ENCODE assay signal across 9 mouse cellular contexts in the genomic region with DNA sequence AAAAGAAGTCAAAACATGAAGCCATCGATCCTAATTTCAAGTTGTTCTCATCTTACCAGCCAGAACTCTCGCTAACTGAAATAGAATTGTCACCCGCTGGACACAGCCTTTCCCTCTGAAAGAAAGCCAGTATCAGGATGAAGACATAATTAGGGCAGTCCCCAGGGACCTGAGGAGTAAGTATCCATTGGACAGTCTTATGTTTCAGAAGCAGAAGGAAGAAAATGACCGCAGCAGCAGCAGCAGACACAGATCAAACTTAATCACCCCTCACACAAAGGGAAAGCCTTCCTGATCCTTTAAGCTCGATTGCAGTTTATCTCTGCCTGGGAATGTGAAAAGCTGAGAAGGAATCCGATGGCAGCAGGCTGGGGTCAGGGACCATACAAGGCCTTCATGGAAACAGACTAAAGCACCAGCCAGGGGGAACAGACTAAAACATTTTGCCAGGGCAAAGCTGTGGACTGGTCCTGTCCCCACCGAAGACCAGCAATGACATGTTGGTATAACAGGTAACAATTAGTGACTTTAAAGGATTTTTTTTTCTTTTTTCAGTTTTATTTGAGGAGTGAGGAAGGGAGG. TPM values are rescaled to one million over a fixed set of nuclear protein-coding genes. Genes with fewer than 3 reads are reported as not detected.
A peak's percentile ranks its signal among the peaks of the same experiment; 100 is the strongest.
DNase-seq lines count a peak whose midpoint lies in the region; ATAC-seq and TF ChIP-seq lines count a peak whose summit lies in the region.
"Had no signal": no experiment of that assay in that cellular context is flagged by ENCODE, and none has a peak within 500 bp of the region (broad histone marks: within the 10 kb centered on the region; RNA-seq: fewer than 3 reads in every experiment).

No protein-coding gene starts in this region.

- peaks cover 76% of the 10 kb centered on the region for H3K4me1 ChIP-seq in heart, embryonic 13.5 days
- peaks cover 32% of the 10 kb centered on the region for H3K4me1 ChIP-seq in embryonic facial prominence, embryonic 10.5 days
- H3K4me1 ChIP-seq in midbrain, embryonic 12.5 days = 0 out of 2 replicates have a peak, but pooled peaks cover 3% of the 10 kb centered on the region
- H3K4me1 ChIP-seq in cerebellum, adult 2 months (ENCODE audit: control insufficient read depth, insufficient read depth, low read length) = no peaks in the 10 kb centered on the region

- DNase-seq in heart, postnatal 36 days = no peak
- DNase-seq in brain, embryonic 14.5 days (ENCODE audit: low read depth) = peak; percentile 59
- peak; percentile 51 for DNase-seq in embryonic facial prominence, embryonic 10.5 days (ENCODE audit: low spot score)
- DNase-seq in T-cell, adult 2 months (ENCODE audit: low spot score) = no peak
- DNase-seq in cerebellum, adult 2 months = no peak
- DNase-seq: adrenal gland, postnatal 10 days; thymus, postnatal 4 days had no signal

- H3K4me3 ChIP-seq in heart, embryonic 13.5 days = no peak overlapping the region
- no peak overlapping the region for H3K4me3 ChIP-seq in embryonic facial prominence, embryonic 10.5 days
- no peak overlapping the region for H3K4me3 ChIP-seq in midbrain, embryonic 12.5 days
- no peak overlapping the region for H3K4me3 ChIP-seq in cerebellum, adult 2 months (replicated peaks; ENCODE audit: insufficient read depth, low read depth, low read length)

- TF ChIP-seq CTCF in brain, embryonic 14.5 days (IDR thresholded peaks at IDR 0.05; ENCODE audit: borderline replicate concordance, extremely low read depth, insufficient read depth, insufficient read length) = no peak
- no peak for TF ChIP-seq CTCF in cerebellum, adult 2 months (IDR thresholded peaks at IDR 0.05; ENCODE audit: borderline replicate concordance, insufficient read depth, low read depth, low read length)

- H3K4me2 ChIP-seq in heart, embryonic 13.5 days = no peak overlapping the region
- H3K4me2 ChIP-seq in midbrain, embryonic 12.5 days (replicated peaks) = no peak overlapping the region

- H3K27ac ChIP-seq in heart, embryonic 13.5 days (replicated peaks) = peak overlapping the region; percentile 70
- H3K27ac ChIP-seq in embryonic facial prominence, embryonic 10.5 days (replicated peaks) = peak overlapping the region; percentile 65
- no peak overlapping the region for H3K27ac ChIP-seq in midbrain, embryonic 12.5 days (replicated peaks)
- H3K27ac ChIP-seq in cerebellum, adult 2 months (ENCODE audit: insufficient read depth, low read length) = no peak overlapping the region

- 30% methylated on average over 7 of the region's 7 CpGs for WGBS in heart, embryonic 13.5 days
- WGBS in embryonic facial prominence, embryonic 10.5 days = 23% methylated on average over 7 of the region's 7 CpGs
- WGBS in midbrain, embryonic 12.5 days = 15% methylated on average over 7 of the region's 7 CpGs
- WGBS in cerebellum, adult 2 months = 20% methylated on average over 7 of the region's 7 CpGs

- no peak for ATAC-seq in heart, embryonic 13.5 days (ENCODE audit: extremely low read depth, insufficient number of reproducible peaks, low FRiP score, low TSS enrichment)
- peak; percentile 68; the same call in 1 of the 2 replicates for ATAC-seq in midbrain, embryonic 12.5 days (ENCODE audit: low FRiP score, low read depth)

- no peak for TF ChIP-seq POLR2A in brain, embryonic 14.5 days (IDR thresholded peaks at IDR 0.05; ENCODE audit: borderline replicate concordance, extremely low read depth, insufficient read depth, insufficient read length, poor library complexity, severe bottlenecking)
- TF ChIP-seq POLR2A in cerebellum, adult 2 months (IDR thresholded peaks at IDR 0.05; ENCODE audit: borderline replicate concordance, insufficient read depth, low read length) = no peak

- H3K36me3 ChIP-seq in heart, embryonic 13.5 days = peaks cover 10% of the 10 kb centered on the region
- no peaks in the 10 kb centered on the region for H3K36me3 ChIP-seq in embryonic facial prominence, embryonic 10.5 days (replicated peaks)
- no peaks in the 10 kb centered on the region for H3K36me3 ChIP-seq in midbrain, embryonic 12.5 days

- H3K9ac ChIP-seq in heart, embryonic 13.5 days = peak overlapping the region; percentile 12; the same call in 1 of the 2 replicates
- no peak overlapping the region for H3K9ac ChIP-seq in midbrain, embryonic 12.5 days (replicated peaks)

- H3K27me3 ChIP-seq in heart, embryonic 13.5 days (replicated peaks) = no peaks in the 10 kb centered on the region
- H3K27me3 ChIP-seq in embryonic facial prominence, embryonic 10.5 days (replicated peaks; ENCODE audit: low read depth, poor library complexity, severe bottlenecking) = no peaks in the 10 kb centered on the region
- H3K27me3 ChIP-seq in midbrain, embryonic 12.5 days = no peaks in the 10 kb centered on the region; the same call in 1 of the 2 replicates
- H3K27me3 ChIP-seq in cerebellum, adult 2 months (ENCODE audit: control insufficient read depth, insufficient read depth, low read length) = no peaks in the 10 kb centered on the region

- intact Hi-C loops in heart, postnatal 36 days (cut with DNase I) = no loop called here

- H3K9me3 ChIP-seq in heart, embryonic 13.5 days = no peaks in the 10 kb centered on the region
- no peaks in the 10 kb centered on the region for H3K9me3 ChIP-seq in embryonic facial prominence, embryonic 10.5 days
- H3K9me3 ChIP-seq in midbrain, embryonic 12.5 days = no peaks in the 10 kb centered on the region

RNA-seq across cellular contexts. Expression of gene Palld, which starts 53.8 kb away (rescaled TPM):
- 166 and 167 TPM in 2 replicates for polyA plus RNA-seq in heart, embryonic 13.5 days (2015; fragmentation: Nextera tagmentation; extraction: Ambion mirVana)
- total RNA-seq in heart, postnatal 36 days (2021) = 100 to 1,000 TPM; 211 to 235 TPM
- 12.3 and 16.4 TPM in 2 replicates for polyA plus RNA-seq in brain, embryonic 14.5 days (2012; rRNA removed)
- 52.2 and 62.2 TPM in 2 replicates for polyA plus RNA-seq in embryonic facial prominence, embryonic 10.5 days (2016; fragmentation: Nextera tagmentation; extraction: Ambion mirVana)
- polyA plus RNA-seq in midbrain, embryonic 12.5 days (2016; fragmentation: Nextera tagmentation; extraction: Ambion mirVana) = 49.9 and 57.9 TPM in 2 replicates
- 5.1 and 5.5 TPM in 2 replicates for polyA plus RNA-seq in cerebellum, adult 2 months (2012; rRNA removed)

Comparison
In these comparisons a context has a peak if more than half of its experiments do, and no peak if none do; other contexts are left out.
1. H3K27ac ChIP-seq: peak in heart, embryonic 13.5 days (single experiment) and embryonic facial prominence, embryonic 10.5 days (single experiment); none in midbrain, embryonic 12.5 days (single experiment) and cerebellum, adult 2 months (single experiment).
2. DNase-seq: peak in brain, embryonic 14.5 days (single experiment) and embryonic facial prominence, embryonic 10.5 days (single experiment); none in heart, postnatal 36 days (0 of 2), T-cell, adult 2 months (single experiment) and cerebellum, adult 2 months (0 of 2).